Mouse (Mus musculus) brain, embryonic 14.5 days (tissue): ENCODE measurements around the gene Cntnap5b.

ENCODE experiments used
- CTCF ChIP-seq: fragments of 200-500 bp; IDR thresholded peaks from 2 replicates; pipeline ENCODE4 v1.5.1; 2012; ENCODE audit warnings: inconsistent platforms, mild to moderate bottlenecking, moderate library complexity, borderline replicate concordance; ENCODE audit not compliant: insufficient read depth, insufficient read length; ENCODE audit errors: extremely low read depth
- POLR2A ChIP-seq: fragments of 200-500 bp; IDR thresholded peaks from 2 replicates; pipeline ENCODE4 v1.6.1; 2012; ENCODE audit warnings: mild to moderate bottlenecking, inconsistent platforms, borderline replicate concordance; ENCODE audit not compliant: poor library complexity, insufficient read depth, insufficient read length, severe bottlenecking; ENCODE audit errors: extremely low read depth

DNA sequence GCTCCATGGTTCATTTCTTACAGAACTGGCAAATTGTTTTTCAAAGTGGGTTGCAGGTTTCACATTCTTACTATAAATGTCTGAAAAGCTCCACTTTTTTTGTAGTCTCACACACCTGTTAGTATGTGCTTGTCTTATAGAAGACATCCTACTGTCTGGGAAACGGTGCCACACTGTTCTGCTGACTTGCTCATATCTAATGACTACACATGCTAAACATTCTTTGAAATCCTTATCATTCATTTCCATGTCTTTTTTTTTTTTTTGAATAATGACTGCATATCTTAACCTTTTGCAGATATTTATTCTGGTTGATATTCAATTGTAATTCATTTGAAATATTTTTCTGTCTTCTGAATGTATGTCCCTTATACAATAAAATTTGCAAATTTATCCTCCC is 613.7 kb downstream of the Cntnap5b start:
- TF ChIP-seq CTCF, result no peak
- TF ChIP-seq POLR2A, result no peak
